Mouse (Mus musculus) MEL (cell line): ENCODE data around the gene Men1. TPM values are rescaled to one million over a fixed set of nuclear protein-coding genes. Genes with fewer than 3 reads are reported as not detected.
A peak's percentile ranks its signal among the peaks of the same experiment; 100 is the strongest.

Source experiments
- DNase-seq: peaks from one replicate; pipeline ENCODE4 v3.0.0; 2011; ENCODE audit warnings: low read depth, low spot score
- H3K27ac ChIP-seq: 2 replicates; pipeline ENCODE4 v1.5.1; 2012; ENCODE audit warnings: low read depth, mild to moderate bottlenecking, control low read depth, low read length, moderate library complexity; ENCODE audit not compliant: control insufficient read depth
- H3K27me3 ChIP-seq, 2 experiments: fragments of 150-350 bp in 1 of 2; sonication (generic) in 1 of 2; 2 replicates each; pipeline ENCODE4 v1.6.1; 2012; ENCODE audit warnings: low read length in 2 of 2, mild to moderate bottlenecking in 2 of 2, improper control_type of control experiment in 1 of 2, moderate library complexity in 1 of 2; ENCODE audit not compliant: insufficient read depth in 2 of 2, control insufficient read depth in 1 of 2
- H3K36me3 ChIP-seq, 2 experiments: 2 replicates each; pipeline ENCODE4 v1.6.1; 2012 to 2014; ENCODE audit warnings: low read length in 2 of 2, improper control_type of control experiment in 1 of 2, inconsistent platforms in 1 of 2, mild to moderate bottlenecking in 1 of 2; ENCODE audit not compliant: insufficient read depth in 2 of 2, control insufficient read depth in 1 of 2
- H3K4me1 ChIP-seq, 2 experiments: fragments of 150-350 bp in 1 of 2; sonication (generic) in 1 of 2; 2 replicates each; pipeline ENCODE4 v1.6.1; 2012; ENCODE audit warnings: low read length in 2 of 2, improper control_type of control experiment in 1 of 2, mild to moderate bottlenecking in 1 of 2; ENCODE audit not compliant: insufficient read depth in 2 of 2, control insufficient read depth in 1 of 2
- H3K4me3 ChIP-seq, 2 experiments: fragments of 150-350 bp in 1 of 2; sonication (generic) in 1 of 2; 2 replicates each; pipeline ENCODE4 v1.5.1; 2012; ENCODE audit warnings: low read depth in 2 of 2, low read length in 2 of 2, mild to moderate bottlenecking in 2 of 2, moderate library complexity in 2 of 2, control low read depth in 1 of 2, improper control_type of control experiment in 1 of 2; ENCODE audit not compliant: control insufficient read depth in 1 of 2, insufficient read depth in 1 of 2
- H3K79me2 ChIP-seq: 2 replicates; pipeline ENCODE4 v1.6.1; 2012; ENCODE audit warnings: mild to moderate bottlenecking, low read length, moderate library complexity; ENCODE audit not compliant: control insufficient read depth, poor library complexity, insufficient read depth
- H3K9ac ChIP-seq: 2 replicates; pipeline ENCODE4 v1.6.1; 2012; ENCODE audit warnings: low read depth, mild to moderate bottlenecking, control low read depth, low read length, moderate library complexity; ENCODE audit not compliant: control insufficient read depth, poor library complexity, severe bottlenecking
- H3K9me3 ChIP-seq: fragments of 150-350 bp; sonication (generic); replicated peaks from 2 replicates; pipeline ENCODE4 v1.6.1; 2012; ENCODE audit warnings: mild to moderate bottlenecking, low read length, improper control_type of control experiment, moderate library complexity; ENCODE audit not compliant: insufficient read depth
- CHD2 ChIP-seq: IDR thresholded peaks from 2 replicates; pipeline ENCODE4 v1.6.1; 2011; ENCODE audit warnings: low read length, improper control_type of control experiment
- E2F4 ChIP-seq: IDR thresholded peaks from 2 replicates; pipeline ENCODE4 v1.6.1; 2011; ENCODE audit warnings: low read depth, low read length, improper control_type of control experiment, borderline replicate concordance
- EP300 ChIP-seq, 2 experiments: IDR thresholded peaks; 2 replicates each; pipeline ENCODE4 v1.6.1; 2011; ENCODE audit warnings: improper control_type of control experiment in 2 of 2, low read length in 2 of 2, low read depth in 1 of 2, mild to moderate bottlenecking in 1 of 2
- ETS1 ChIP-seq: IDR thresholded peaks from 2 replicates; pipeline ENCODE4 v1.6.1; 2012; ENCODE audit warnings: low read depth, mild to moderate bottlenecking, inconsistent platforms, low read length, improper control_type of control experiment, moderate library complexity
- GABPA ChIP-seq: IDR thresholded peaks from 2 replicates; pipeline ENCODE4 v1.6.1; 2012; ENCODE audit warnings: low read depth, mild to moderate bottlenecking, inconsistent platforms, low read length, improper control_type of control experiment, moderate library complexity
- HCFC1 ChIP-seq: IDR thresholded peaks from 2 replicates; pipeline ENCODE4 v1.6.1; 2012; ENCODE audit warnings: low read depth, mild to moderate bottlenecking, inconsistent platforms, low read length, improper control_type of control experiment, moderate library complexity
- JUND ChIP-seq: IDR thresholded peaks from 2 replicates; pipeline ENCODE4 v1.6.1; 2011; ENCODE audit warnings: low read depth, mild to moderate bottlenecking, improper control_type of control experiment, low read length
- MAFK ChIP-seq: IDR thresholded peaks from 2 replicates; pipeline ENCODE4 v1.6.1; 2011; ENCODE audit warnings: low read depth, mild to moderate bottlenecking, low read length, improper control_type of control experiment, borderline replicate concordance
- MAX ChIP-seq: IDR thresholded peaks from 2 replicates; pipeline ENCODE4 v1.6.1; 2011; ENCODE audit warnings: low read length, improper control_type of control experiment
- MAZ ChIP-seq: IDR thresholded peaks from 2 replicates; pipeline ENCODE4 v1.6.1; 2012; ENCODE audit warnings: low read depth, mild to moderate bottlenecking, inconsistent platforms, low read length, improper control_type of control experiment
- MXI1 ChIP-seq: IDR thresholded peaks from 2 replicates; pipeline ENCODE4 v1.6.1; 2011; ENCODE audit warnings: mild to moderate bottlenecking, low read depth, low read length, improper control_type of control experiment
- MYC ChIP-seq: IDR thresholded peaks from 2 replicates; pipeline ENCODE4 v1.6.1; 2011; ENCODE audit warnings: low read depth, mild to moderate bottlenecking, low read length, improper control_type of control experiment, moderate library complexity
- NELFE ChIP-seq: IDR thresholded peaks from 2 replicates; pipeline ENCODE4 v1.6.1; 2011; ENCODE audit warnings: low read depth, low read length, improper control_type of control experiment
- NRF1 ChIP-seq: IDR thresholded peaks from 2 replicates; pipeline ENCODE4 v1.6.1; 2014; ENCODE audit warnings: low read depth, mild to moderate bottlenecking, inconsistent platforms, low read length, improper control_type of control experiment, moderate library complexity; ENCODE audit not compliant: poor library complexity, insufficient read depth, severe bottlenecking
- POLR2A ChIP-seq, 2 experiments: IDR thresholded peaks; 2 replicates each; pipeline ENCODE4 v1.6.1; 2011 to 2012; ENCODE audit warnings: low read length in 2 of 2, mild to moderate bottlenecking in 2 of 2, control low read depth in 1 of 2, improper control_type of control experiment in 1 of 2, low read depth in 1 of 2, moderate library complexity in 1 of 2; ENCODE audit not compliant: control insufficient read depth in 1 of 2, insufficient read depth in 1 of 2, poor library complexity in 1 of 2
- RAD21 ChIP-seq: IDR thresholded peaks from 2 replicates; pipeline ENCODE4 v1.6.1; 2011; ENCODE audit warnings: mild to moderate bottlenecking, low read depth, low read length, improper control_type of control experiment
- RCOR1 ChIP-seq: IDR thresholded peaks from 2 replicates; pipeline ENCODE4 v1.6.1; 2012; ENCODE audit warnings: low read depth, mild to moderate bottlenecking, inconsistent platforms, low read length, improper control_type of control experiment
- SIN3A ChIP-seq: IDR thresholded peaks from 2 replicates; pipeline ENCODE4 v1.6.1; 2012; ENCODE audit warnings: low read length, improper control_type of control experiment, inconsistent platforms
- TBP ChIP-seq: IDR thresholded peaks from 2 replicates; pipeline ENCODE4 v1.8.0; 2011; ENCODE audit warnings: low read depth, low read length, improper control_type of control experiment
- UBTF ChIP-seq: IDR thresholded peaks from 2 replicates; pipeline ENCODE4 v1.6.1; 2012; ENCODE audit warnings: low read depth, mild to moderate bottlenecking, inconsistent platforms, low read length, improper control_type of control experiment, moderate library complexity, borderline replicate concordance; ENCODE audit not compliant: insufficient read depth
- USF2 ChIP-seq, 2 experiments: IDR thresholded peaks; 2 replicates each; pipeline ENCODE4 v1.6.1; 2011 to 2012; ENCODE audit warnings: improper control_type of control experiment in 2 of 2, low read length in 2 of 2, borderline replicate concordance in 1 of 2, inconsistent platforms in 1 of 2, low read depth in 1 of 2, mild to moderate bottlenecking in 1 of 2; ENCODE audit not compliant: insufficient read depth in 1 of 2
- ZKSCAN1 ChIP-seq: IDR thresholded peaks from 2 replicates; pipeline ENCODE4 v1.6.1; 2012; ENCODE audit warnings: low read depth, mild to moderate bottlenecking, inconsistent platforms, low read length, improper control_type of control experiment, moderate library complexity
- ZMIZ1 ChIP-seq: IDR thresholded peaks from 2 replicates; pipeline ENCODE4 v1.6.1; 2012; ENCODE audit warnings: low read depth, mild to moderate bottlenecking, inconsistent platforms, low read length, improper control_type of control experiment, moderate library complexity
- ZNF384 ChIP-seq: IDR thresholded peaks from 2 replicates; pipeline ENCODE4 v1.6.1; 2012; ENCODE audit warnings: low read depth, mild to moderate bottlenecking, inconsistent platforms, low read length, improper control_type of control experiment
- polyA plus RNA-seq, 2 experiments: library from polyadenylated mRNA; stranded (reverse) in 1 of 2; unstranded in 1 of 2; fragments of >175 nt in 1 of 2; fragments of >200 nt in 1 of 2; gene quantifications; 2 replicates each; pipeline versions ENCODE4 v1.2.1 to v1.2.4; 2012; ENCODE audit warnings: low replicate concordance in 2 of 2, low read depth in 1 of 2; ENCODE audit not compliant: insufficient read length in 2 of 2, insufficient read depth in 1 of 2, missing spikeins in 1 of 2
- total RNA-seq: library from RNA; depleted of rRNA; stranded (reverse); fragments of 300-350 nt; gene quantifications from 2 replicates; pipeline ENCODE4 v1.2.3, GENCODE M21; 2012

Men1 gene
- total and polyA plus RNA-seq, 3 experiments: 39.4 to 132 TPM; not detected in 1

DNA sequence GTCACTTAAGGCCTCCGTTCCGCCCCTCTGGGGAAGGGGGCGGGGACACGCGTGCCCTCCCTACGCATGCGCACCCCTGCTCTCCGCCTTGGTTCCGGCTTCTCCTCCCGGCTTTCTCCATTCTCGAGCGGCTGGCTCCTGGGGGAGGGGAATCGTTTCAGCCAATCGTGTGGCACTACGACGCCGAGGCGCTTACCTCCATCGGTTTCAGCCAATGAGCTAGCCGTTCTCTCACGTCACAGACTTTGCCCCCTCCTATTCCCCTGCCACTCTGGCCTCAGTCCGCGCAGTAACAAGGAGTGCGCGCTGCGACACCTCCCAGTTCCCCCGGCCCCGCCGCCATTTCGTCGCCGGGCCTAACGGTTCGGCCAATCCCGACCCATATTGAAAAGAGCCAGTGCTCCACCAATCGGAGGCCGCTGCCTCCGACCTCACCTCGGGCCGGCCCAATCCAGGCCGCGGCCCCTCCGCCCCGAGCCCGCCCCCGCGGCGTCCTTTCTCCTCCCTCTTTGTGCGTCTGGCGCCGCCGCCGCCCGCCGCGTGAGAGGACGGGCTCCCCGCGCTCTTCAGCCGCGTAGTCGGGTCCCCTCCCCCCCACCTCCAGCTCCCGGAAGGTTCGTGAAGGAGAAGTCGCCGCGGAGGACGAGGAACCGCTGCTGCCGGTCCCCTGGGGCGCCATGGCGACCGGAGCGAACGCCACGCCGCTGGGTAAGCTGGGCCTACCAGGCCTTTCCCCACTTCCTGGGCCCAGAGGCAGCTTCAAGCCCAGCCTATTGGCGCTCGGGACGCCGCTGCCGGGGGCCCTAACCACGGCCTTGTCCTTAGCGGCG is 28.8 kb downstream of the Men1 start, which contains the start of gene Sf1 (continued):
- no peak for TF ChIP-seq RCOR1
- TF ChIP-seq MAFK: no peak
- TF ChIP-seq EP300 (IDR thresholded peaks at IDR 0.05; ENCODE audit: low read depth in 1 of 2, low read length in 2 of 2): no peak
- peak; percentile 87 for TF ChIP-seq MAZ

DNA sequence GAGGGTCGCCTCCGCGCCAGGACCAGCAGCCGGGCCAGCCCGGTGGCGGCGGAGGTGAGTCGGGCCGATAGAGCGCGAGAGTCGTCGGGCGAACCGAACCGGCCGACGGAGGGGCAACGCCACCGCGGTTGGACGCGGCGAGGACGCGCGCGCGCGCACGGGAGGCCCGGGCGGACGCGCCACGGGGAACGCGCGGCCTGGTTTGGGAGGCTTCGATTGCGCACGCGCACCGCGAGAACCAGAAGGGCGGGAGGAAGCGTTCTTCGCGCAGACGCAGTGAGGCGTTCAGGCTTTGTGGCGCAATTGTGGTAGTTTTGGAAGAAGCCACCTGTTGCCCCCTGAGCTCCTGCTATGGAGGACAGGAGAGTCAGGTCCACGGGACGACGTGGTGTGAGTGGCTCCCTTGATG is 29.5 kb downstream of the Men1 start:
- TF ChIP-seq CHD2 (no peak), UBTF (no peak), SIN3A (0 out of 2 replicates have a peak, but pooled peaks have one; percentile 46), MXI1 (peak; percentile 47; the same call in 1 of the 2 replicates), ZKSCAN1 (no peak), ZNF384 (no peak), ZMIZ1 (no peak), NRF1 (peak; percentile 94), USF2 (IDR thresholded peaks at IDR 0.05; ENCODE audit: borderline replicate concordance in 1 of 2, insufficient read depth in 1 of 2, low read depth in 1 of 2, low read length in 2 of 2) (no peak), JUND (no peak), RAD21 (no peak), ETS1 (no peak), GABPA (no peak), MAFK (no peak), E2F4 (peak; percentile 71; the same call in 1 of the 2 replicates), MAZ (no peak), RCOR1 (no peak), MAX (peak; percentile 65; the same call in 1 of the 2 replicates), HCFC1 (peak; percentile 52; the same call in 1 of the 2 replicates), POLR2A (IDR thresholded peaks at IDR 0.05; ENCODE audit: control insufficient read depth in 1 of 2, insufficient read depth in 1 of 2, low read depth in 1 of 2, low read length in 2 of 2, poor library complexity in 1 of 2) (peak in 1 of 2 experiments; percentile 66; a peak in 1 of 4 replicates), MYC (0 out of 2 replicates have a peak, but pooled peaks have one; percentile 43), NELFE (peak; percentile 14; the same call in 1 of the 2 replicates), TBP (peak; percentile 29; the same call in 1 of the 2 replicates)
- no peaks in the 10 kb centered on the region for H3K27me3 ChIP-seq
- peak overlapping the region; percentile 86 to 93 for H3K4me3 ChIP-seq
- H3K36me3 ChIP-seq: peaks cover 38 to 51% of the 10 kb centered on the region in 2 experiments
- peaks cover 13 to 21% of the 10 kb centered on the region in 2 experiments for H3K4me1 ChIP-seq
- H3K79me2 ChIP-seq: peaks cover 37% of the 10 kb centered on the region
- peak; percentile 91 for DNase-seq
- peak overlapping the region; percentile 99 for H3K9ac ChIP-seq
- peak overlapping the region; percentile 97 for H3K27ac ChIP-seq
- H3K9me3 ChIP-seq: no peaks in the 10 kb centered on the region
